Mouse (Mus musculus) limb, embryonic 15.5 days (tissue): Measurements from ENCODE around the gene Psmd14. TPM values are rescaled to one million over a fixed set of nuclear protein-coding genes. Genes with fewer than 3 reads are reported as not detected.

ENCODE experiments used
- ATAC-seq: fragments of 200-750 bp; cut with Nextera tagmentation; 2 replicates; pipeline ENCODE4 v1.8.0; 2017; ENCODE audit warnings: low read depth, moderate TSS enrichment; ENCODE audit not compliant: insufficient number of reproducible peaks, low FRiP score, low TSS enrichment
- H3K27ac ChIP-seq: fragments of 300-500 bp; sonication (generic); 2 replicates; pipeline ENCODE4 v1.5.1; 2015; ENCODE audit warnings: moderate library complexity, mild to moderate bottlenecking, inconsistent platforms
- H3K27me3 ChIP-seq: fragments of 300-500 bp; sonication (generic); 2 replicates; pipeline ENCODE4 v1.6.1; 2015; ENCODE audit warnings: inconsistent platforms
- H3K36me3 ChIP-seq: fragments of 300-500 bp; sonication (generic); 2 replicates; pipeline ENCODE4 v1.6.1; 2015; ENCODE audit warnings: inconsistent platforms
- H3K4me1 ChIP-seq: fragments of 300-500 bp; sonication (generic); 2 replicates; pipeline ENCODE4 v1.6.1; 2015; ENCODE audit warnings: inconsistent platforms
- H3K4me2 ChIP-seq: fragments of 300-500 bp; sonication (generic); 2 replicates; pipeline ENCODE4 v1.6.1; 2015; ENCODE audit warnings: mild to moderate bottlenecking, inconsistent platforms
- H3K4me3 ChIP-seq: fragments of 300-500 bp; sonication (generic); 2 replicates; pipeline ENCODE4 v1.5.1; 2015; ENCODE audit warnings: mild to moderate bottlenecking, inconsistent platforms
- H3K9ac ChIP-seq: fragments of 300-500 bp; sonication (generic); 2 replicates; pipeline ENCODE4 v1.6.1; 2015; ENCODE audit warnings: inconsistent platforms
- H3K9me3 ChIP-seq: fragments of 300-500 bp; sonication (generic); 2 replicates; pipeline ENCODE4 v1.6.1; 2016; ENCODE audit warnings: inconsistent platforms
- WGBS: fragments of 180-500 bp; shearing (Covaris S2); methylation state at CpG from one replicate; pipeline ENCODE4 v1.1.7; 2015; 5-methylcytosine and 5-hydroxymethylcytosine counted together
- polyA plus RNA-seq: library from polyadenylated mRNA; unstranded; fragments of >200 nt; fragmentation: Nextera tagmentation; extraction: Ambion mirVana; gene quantifications from 2 replicates; pipeline ENCODE4 v1.2.1, GENCODE M21; 2015

Gene Psmd14
- polyA plus RNA-seq, result 158 and 167 TPM in 2 replicates

DNA sequence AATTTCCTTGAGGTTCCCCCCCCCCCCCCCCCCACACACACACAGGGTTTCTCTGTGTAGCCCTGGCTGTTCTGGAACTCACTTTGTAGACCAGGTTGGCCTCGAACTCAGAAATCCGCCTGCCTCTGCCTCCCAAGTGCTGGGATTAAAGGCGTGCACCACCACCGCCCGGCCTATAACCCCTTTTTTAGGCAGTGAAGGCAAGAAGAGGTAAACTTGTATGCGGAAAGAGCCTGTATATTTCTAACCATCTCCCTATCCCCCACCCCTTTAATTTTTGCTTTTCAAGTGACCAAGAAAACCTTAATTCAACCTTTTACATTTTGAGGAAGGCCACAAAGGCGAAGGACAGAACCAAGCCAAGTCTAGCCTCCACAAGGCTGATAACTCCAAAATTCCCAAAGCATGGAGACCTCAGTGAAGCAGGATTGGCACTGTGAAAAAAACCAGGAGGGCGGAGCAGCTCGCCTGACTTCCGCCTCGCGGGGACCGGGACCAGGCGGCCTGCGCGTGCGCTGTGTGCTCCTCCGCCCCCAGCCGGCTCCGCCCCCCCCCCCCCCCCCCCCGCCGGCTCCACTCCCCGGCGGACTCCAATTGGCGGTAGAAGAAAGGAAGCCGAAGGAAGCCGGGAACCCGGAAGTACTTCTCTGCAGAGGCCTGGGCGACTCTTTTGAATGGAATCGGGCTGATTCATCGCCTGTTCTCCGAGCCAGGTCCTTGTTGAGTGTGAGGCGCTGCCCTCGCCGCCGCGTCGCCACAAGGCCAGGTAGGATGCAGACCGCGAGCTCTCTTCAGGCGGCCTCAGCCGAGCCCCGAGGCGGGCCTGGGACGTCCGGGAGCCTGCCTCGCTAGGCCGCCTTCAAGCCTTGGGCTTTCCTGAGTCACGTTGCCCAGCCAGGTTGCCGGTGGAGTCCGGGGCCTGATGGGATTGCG lies at the start of gene Psmd14:
Psmd14 (plus strand) TSS at position 587 of the 933 bp plus-strand sequence.
- H3K27ac ChIP-seq, result peak within 1 kb of the TSS; percentile 90
- peaks cover 11% of the 10 kb centered on the region for H3K4me1 ChIP-seq
- no peaks in the 10 kb centered on the region for H3K27me3 ChIP-seq
- H3K36me3 ChIP-seq, result no peaks in the 10 kb centered on the region
- H3K4me2 ChIP-seq, result peak within 1 kb of the TSS; percentile 65
- H3K9me3 ChIP-seq, result no peaks in the 10 kb centered on the region
- peak; percentile 91 for ATAC-seq
- peak within 1 kb of the TSS; percentile 87 for H3K9ac ChIP-seq
- 5% methylated on average over 44 of the region's 52 CpGs for WGBS
- H3K4me3 ChIP-seq, result peak within 1 kb of the TSS; percentile 97

DNA sequence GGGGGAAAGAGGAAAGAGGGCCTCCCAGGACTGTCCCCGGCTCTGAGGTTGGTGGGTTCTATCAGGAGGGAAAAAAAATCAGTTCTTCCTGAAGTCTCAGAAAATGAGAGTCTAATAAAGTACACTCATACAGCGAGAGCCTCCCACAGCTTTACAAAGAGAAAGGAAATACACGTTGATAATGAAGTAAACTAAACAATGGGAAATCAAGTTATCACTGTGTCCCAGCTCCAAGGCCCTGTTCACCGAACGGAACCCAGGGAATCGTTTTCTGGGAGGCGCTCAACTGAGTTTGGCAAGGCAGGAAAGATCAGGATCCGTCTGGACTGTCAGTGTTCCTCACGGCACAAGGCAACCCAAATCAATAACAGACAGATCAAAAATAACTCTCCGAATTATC lies 48.7 kb upstream of the Psmd14 start:
- no peak for ATAC-seq
- Histone ChIP-seq H3K4me3 (no peak overlapping the region), H3K4me1 (no peaks in the 10 kb centered on the region), H3K27ac (no peak overlapping the region), H3K9ac (no peak overlapping the region), H3K27me3 (peaks cover 3% of the 10 kb centered on the region; the same call in 1 of the 2 replicates), H3K4me2 (no peak overlapping the region), H3K36me3 (no peaks in the 10 kb centered on the region), H3K9me3 (no peaks in the 10 kb centered on the region)
- WGBS, result 81% methylated on average over 10 of the region's 10 CpGs

DNA sequence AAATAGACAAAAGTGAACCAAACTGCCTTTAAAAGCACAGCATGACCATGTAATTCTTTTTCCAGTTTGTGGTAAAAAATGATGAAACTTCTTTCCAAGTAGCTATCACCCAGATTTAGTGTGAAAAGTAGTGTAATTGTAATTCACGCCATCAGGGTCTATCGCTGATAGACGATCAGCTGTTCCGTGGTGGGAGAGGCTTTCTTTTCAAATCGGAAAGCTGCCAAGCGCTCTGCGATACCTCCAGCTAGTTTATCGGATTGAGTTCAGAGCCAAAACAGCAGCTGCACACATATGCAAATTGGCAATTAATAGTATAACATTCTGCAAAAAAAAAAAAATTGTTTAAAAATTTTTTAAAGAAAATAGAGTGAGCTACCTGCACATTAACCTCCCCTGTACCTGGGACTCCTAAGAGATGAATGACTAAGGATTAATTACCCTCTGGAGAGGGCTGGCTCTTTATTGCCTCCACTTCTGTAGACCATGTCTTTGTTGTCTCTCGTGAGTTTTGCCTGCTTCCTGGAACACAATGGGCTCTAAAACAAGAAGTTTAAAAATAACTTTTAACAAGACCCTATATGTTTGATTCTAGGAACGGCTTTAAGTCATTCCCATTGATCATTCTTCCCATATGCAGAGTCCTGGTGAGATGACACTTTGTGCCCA lies 47.8 kb upstream of the Psmd14 start:
- Histone ChIP-seq H3K4me2 (no peak overlapping the region), H3K4me3 (no peak overlapping the region), H3K4me1 (no peaks in the 10 kb centered on the region), H3K27me3 (0 out of 2 replicates have a peak, but pooled peaks cover 3% of the 10 kb centered on the region), H3K27ac (no peak overlapping the region), H3K9me3 (no peaks in the 10 kb centered on the region), H3K36me3 (no peaks in the 10 kb centered on the region), H3K9ac (no peak overlapping the region)
- no peak for ATAC-seq
- 68% methylated on average over 10 of the region's 10 CpGs for WGBS

DNA sequence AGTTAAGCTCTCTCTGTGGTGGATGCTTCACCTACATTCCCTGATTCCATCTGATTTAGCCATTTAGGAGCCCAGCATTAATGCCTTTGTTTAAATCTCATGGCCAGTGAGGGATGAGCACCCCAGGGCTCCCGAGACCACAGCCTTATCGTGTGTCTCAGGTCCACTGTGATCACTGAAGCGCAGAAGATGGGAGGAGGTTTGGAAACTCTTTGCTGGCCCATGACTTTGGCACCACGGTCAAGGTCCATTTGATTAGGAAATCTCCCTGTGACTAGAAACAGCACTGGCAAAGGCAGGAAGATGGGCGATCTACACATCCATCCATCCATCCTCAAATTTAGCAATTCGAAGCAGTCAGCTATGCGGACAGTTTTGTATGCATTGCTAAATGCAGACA lies 44.1 kb upstream of the Psmd14 start:
- no peak for ATAC-seq
- no peaks in the 10 kb centered on the region for H3K36me3 ChIP-seq
- WGBS, result 89% methylated on average over 7 of the region's 7 CpGs

DNA sequence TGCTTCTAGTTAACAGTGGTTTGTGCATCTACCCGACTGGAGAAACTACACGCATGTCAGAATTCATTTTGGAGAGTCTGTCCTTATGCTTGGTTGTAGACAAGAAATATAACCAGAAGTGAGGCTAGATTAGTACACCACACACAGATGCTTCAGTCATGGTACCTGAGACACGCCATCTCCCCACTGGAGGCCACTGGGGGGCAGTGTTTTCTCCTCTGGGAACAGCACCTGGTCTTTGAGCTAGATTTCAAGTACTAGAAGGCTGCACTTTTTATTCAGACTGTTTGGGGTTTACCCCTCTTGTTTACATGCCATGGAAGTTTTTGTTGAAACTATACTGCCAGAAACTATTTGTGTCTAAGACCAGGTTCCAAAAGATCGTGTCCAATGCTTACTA lies 43.2 kb upstream of the Psmd14 start:
- Histone ChIP-seq H3K27me3 (no peaks in the 10 kb centered on the region), H3K9me3 (no peaks in the 10 kb centered on the region), H3K4me3 (no peak overlapping the region), H3K4me2 (no peak overlapping the region), H3K36me3 (no peaks in the 10 kb centered on the region), H3K9ac (no peak overlapping the region), H3K27ac (no peak overlapping the region), H3K4me1 (no peaks in the 10 kb centered on the region)
- 29% methylated on average over 4 of the region's 4 CpGs for WGBS
- ATAC-seq, result no peak

More for the DNA sequence above, 44.1 kb upstream of the Psmd14 start:
- Histone ChIP-seq H3K9me3 (no peaks in the 10 kb centered on the region), H3K4me3 (no peak overlapping the region), H3K4me2 (no peak overlapping the region), H3K9ac (no peak overlapping the region), H3K4me1 (no peaks in the 10 kb centered on the region), H3K27me3 (no peaks in the 10 kb centered on the region), H3K27ac (no peak overlapping the region)

DNA sequence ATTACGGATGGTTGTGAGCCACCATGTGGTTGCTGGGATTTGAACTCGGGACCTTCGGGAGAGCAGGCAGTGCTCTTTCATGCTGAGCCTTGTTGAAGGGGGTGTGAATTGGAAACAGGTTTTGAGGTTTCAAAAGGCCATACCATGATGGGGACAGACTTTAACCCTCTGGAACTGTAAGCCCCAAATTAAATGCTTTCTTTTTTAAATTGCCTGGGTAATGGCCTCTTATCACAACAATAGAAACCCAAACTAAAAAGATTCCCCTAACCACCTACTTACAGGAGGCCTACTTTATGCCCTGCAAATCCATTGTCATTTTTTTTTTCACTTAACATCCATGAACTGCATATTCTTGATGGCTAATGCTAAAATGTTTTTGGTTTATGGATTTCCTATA lies 36.9 kb upstream of the Psmd14 start:
- H3K27me3 ChIP-seq, result no peaks in the 10 kb centered on the region
- H3K4me3 ChIP-seq, result no peak overlapping the region
- H3K4me2 ChIP-seq, result no peak overlapping the region
- H3K9ac ChIP-seq, result no peak overlapping the region
- ATAC-seq, result no peak
- H3K36me3 ChIP-seq, result no peaks in the 10 kb centered on the region
- H3K9me3 ChIP-seq, result no peaks in the 10 kb centered on the region
- 89% methylated on average over 3 of the region's 3 CpGs for WGBS
- H3K4me1 ChIP-seq, result no peaks in the 10 kb centered on the region
- H3K27ac ChIP-seq, result no peak overlapping the region

DNA sequence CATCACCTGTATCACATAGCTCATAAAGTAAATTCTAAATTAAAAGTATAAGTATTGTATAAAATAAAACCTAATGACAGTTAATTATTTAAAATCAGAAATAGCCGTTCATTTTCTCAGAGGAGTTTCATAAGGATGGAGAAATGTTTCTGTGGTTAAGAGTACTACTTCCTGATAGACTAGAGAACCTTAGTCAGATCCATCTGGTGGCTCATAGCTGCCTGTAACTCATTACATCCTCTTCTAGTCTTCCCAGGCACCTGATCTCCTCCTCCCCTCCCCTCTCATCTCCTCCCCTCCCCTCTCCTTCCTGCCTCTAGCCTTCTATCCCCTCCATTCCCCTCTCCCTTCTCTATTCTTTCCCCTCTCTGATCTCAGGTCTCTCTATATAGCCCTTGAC lies 29.9 kb upstream of the Psmd14 start:
- ATAC-seq, result no peak
- Histone ChIP-seq H3K36me3 (no peaks in the 10 kb centered on the region), H3K9ac (no peak overlapping the region), H3K4me1 (no peaks in the 10 kb centered on the region), H3K4me2 (no peak overlapping the region), H3K27me3 (no peaks in the 10 kb centered on the region), H3K9me3 (no peaks in the 10 kb centered on the region), H3K27ac (no peak overlapping the region), H3K4me3 (no peak overlapping the region)
- 69% methylated on average over 1 of the region's 1 CpGs for whole genome bisulfite sequencing

DNA sequence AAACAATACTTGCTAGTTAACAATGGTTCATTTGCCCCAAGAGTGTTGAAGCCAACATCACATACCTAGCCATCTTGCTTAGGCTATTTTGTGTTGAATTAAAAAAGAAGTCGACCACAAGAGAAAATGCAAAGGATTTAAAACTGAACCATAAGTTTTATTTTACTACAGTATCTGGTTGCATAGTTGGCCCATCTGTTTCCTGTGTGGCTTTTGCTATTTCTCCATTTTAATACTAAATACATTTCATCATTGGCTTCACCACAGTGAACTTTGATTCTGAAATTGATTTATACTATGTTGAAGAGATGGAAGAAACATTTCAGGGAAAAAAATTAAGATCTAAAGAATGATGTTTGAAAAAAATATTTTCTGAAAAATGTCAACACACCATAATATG lies 25.0 kb upstream of the Psmd14 start:
- Histone ChIP-seq H3K9me3 (no peaks in the 10 kb centered on the region), H3K9ac (no peak overlapping the region), H3K4me2 (no peak overlapping the region), H3K36me3 (no peaks in the 10 kb centered on the region), H3K27me3 (no peaks in the 10 kb centered on the region), H3K27ac (no peak overlapping the region), H3K4me1 (no peaks in the 10 kb centered on the region), H3K4me3 (no peak overlapping the region)
- ATAC-seq, result no peak
- WGBS, result 42% methylated on average over 1 of the region's 1 CpGs

DNA sequence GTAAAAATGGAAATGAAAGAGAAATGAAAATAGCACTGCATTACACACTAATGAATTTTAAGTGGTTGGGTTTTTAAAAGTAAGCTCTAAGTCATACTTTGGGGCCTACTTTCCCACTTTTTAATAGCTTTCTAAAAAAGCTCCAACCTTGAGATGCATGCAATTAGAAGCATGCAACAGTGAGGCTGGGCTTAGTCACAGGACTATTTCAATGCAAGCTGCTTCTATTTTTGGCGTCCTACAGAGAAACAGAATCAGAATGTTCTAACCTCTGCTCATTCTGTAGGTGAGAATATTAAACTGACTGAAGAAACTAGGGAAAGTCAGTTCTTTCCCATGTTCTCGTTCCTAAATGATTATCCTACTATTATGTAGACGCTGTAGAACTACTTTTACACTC lies 22.4 kb upstream of the Psmd14 start:
- H3K36me3 ChIP-seq, result no peaks in the 10 kb centered on the region
- no peak overlapping the region for H3K4me2 ChIP-seq
- H3K9ac ChIP-seq, result no peak overlapping the region
- no peak for ATAC-seq
- no peak overlapping the region for H3K27ac ChIP-seq
- no peaks in the 10 kb centered on the region for H3K9me3 ChIP-seq
- no peaks in the 10 kb centered on the region for H3K4me1 ChIP-seq
- 76% methylated on average over 3 of the region's 3 CpGs for WGBS
- no peaks in the 10 kb centered on the region for H3K27me3 ChIP-seq
- no peak overlapping the region for H3K4me3 ChIP-seq

DNA sequence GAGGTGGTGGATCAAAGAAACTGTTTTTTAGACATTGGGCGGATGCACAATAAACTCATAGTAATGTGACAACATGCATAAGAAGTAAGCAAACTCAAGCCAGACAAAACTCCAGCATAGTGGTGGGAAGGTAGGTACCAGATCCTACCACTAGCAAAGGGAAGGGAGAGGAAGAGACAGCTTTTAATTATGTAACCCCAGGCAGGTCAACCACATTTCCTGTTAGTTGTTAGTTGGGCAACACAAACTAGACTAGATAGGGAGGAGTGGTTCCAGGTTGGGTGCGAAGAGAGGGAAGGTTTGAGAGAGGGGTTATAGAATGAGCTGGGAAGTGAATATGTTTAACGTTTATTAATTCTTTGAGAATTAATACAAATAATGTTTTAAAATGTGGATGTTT lies 1.9 kb upstream of the Psmd14 start:
- no peak for ATAC-seq
- WGBS, result 94% methylated on average over 3 of the region's 3 CpGs

DNA sequence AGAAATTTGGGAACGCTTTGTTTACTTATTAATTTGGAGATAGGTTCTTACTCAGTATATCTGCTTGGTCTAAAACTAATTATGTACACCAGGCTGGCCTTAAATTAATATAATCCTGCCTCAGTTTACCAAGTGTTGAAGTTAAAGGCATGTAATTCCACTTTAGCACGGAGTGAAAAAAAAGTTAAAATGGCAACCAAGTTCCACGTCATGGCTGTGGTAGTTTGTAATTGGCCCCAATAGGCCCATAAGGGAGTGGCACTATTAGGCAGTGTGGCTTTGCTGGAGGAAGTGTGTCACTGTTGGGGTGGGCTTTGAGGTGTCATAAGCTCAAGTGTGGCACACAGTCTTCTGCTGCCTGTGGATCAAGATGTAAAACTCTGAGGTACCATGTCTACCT lies 1.0 kb downstream of the Psmd14 start:
- Histone ChIP-seq H3K27me3 (no peaks in the 10 kb centered on the region), H3K36me3 (no peaks in the 10 kb centered on the region), H3K4me2 (peak overlapping the region; percentile 65), H3K27ac (no peak overlapping the region), H3K9me3 (no peaks in the 10 kb centered on the region), H3K4me3 (peak overlapping the region; percentile 97), H3K4me1 (peaks cover 11% of the 10 kb centered on the region), H3K9ac (peak overlapping the region; percentile 87)
- ATAC-seq, result no peak
- 46% methylated on average over 3 of the region's 3 CpGs for WGBS

More for the DNA sequence above, 1.9 kb upstream of the Psmd14 start:
- Histone ChIP-seq H3K4me2 (no peak overlapping the region), H3K4me3 (no peak overlapping the region), H3K27ac (no peak overlapping the region), H3K9me3 (no peaks in the 10 kb centered on the region), H3K4me1 (peaks cover 11% of the 10 kb centered on the region), H3K27me3 (no peaks in the 10 kb centered on the region), H3K9ac (no peak overlapping the region), H3K36me3 (no peaks in the 10 kb centered on the region)

DNA sequence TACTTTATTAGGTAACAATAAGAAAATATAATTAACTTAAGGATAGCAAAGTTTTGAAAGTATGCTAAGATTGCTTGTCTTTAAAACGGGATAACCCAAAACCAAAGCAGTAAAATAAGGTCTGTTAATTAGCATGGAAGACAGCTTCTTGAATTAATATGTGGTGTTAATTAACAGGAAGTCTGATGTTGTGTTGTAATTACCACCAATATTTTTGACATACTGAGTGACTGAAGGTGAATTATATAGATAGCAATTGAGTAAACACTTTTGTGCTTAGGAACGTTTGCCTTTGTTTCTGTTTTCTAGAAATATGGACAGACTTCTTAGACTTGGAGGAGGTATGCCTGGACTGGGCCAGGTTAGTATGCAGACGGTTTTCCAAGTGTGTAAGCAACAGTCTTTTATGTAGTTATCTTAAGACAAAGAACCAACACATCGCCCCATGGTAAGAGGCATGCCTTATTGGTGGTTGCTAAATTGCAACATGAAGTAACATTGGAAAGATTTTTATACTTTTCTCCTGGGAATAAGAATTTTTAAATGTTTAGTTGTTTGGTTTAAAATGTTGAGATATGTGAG lies 11.0 kb downstream of the Psmd14 start:
- WGBS, result 67% methylated on average over 4 of the region's 4 CpGs
- Histone ChIP-seq H3K9ac (no peak overlapping the region), H3K36me3 (no peaks in the 10 kb centered on the region), H3K4me3 (no peak overlapping the region), H3K27ac (no peak overlapping the region), H3K27me3 (no peaks in the 10 kb centered on the region), H3K9me3 (no peaks in the 10 kb centered on the region), H3K4me1 (no peaks in the 10 kb centered on the region), H3K4me2 (no peak overlapping the region)
- no peak for ATAC-seq
